Mouse (Mus musculus): ENCODE results near the gene Tbx4. TPM values are rescaled to one million over a fixed set of nuclear protein-coding genes. Genes with fewer than 3 reads are reported as not detected.
A peak's percentile ranks its signal among the peaks of the same experiment; 100 is the strongest.

Gene Tbx4
- total RNA-seq, 2 experiments from 2014 or later: 0.12 to 0.38 TPM

DNA sequence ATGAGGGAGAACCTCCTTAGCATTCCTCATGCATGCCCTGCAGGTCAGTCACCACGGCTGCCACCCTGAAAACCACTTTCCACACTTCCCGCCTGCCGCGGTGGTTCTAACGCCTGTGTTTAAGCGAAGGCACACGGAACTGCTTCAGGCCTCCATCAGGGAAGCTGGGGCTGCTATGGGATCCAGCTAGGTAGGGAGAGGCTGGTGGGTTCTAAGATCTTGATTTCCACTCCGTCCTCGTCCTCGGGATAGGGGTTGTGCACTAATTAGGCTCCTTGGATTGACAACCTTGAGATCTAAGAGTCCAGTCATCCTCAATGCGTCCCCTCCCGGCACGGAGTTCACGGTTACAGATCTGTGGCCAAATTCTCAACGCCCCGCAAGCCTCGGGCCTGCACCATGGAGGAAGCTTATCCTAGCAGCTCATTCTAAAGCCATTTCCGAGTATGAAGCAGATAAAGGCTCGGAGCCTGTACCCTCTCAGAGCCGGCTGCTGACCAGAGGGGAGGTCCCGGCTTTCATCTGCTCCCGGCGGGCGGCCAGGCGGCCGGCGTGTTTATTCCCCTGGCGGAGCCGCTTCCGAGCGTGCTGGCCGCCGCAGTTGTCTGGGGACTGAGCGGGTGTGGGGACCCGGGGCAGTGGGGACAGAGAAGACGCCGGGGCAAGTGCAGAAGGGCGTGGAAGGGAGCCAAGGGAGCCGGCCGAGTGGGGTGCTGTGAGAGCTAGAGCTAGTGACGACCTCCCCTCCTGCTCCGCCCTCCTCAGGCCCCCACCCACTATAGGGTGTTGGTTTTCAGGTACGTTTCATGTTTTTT is 8.7 kb downstream of the Tbx4 start:
- DNase-seq: no peak
- intact Hi-C loops (cut with DNase I): no loop called here

GRCm38 (mm10) chr11:85896335-85896985 is 10.2 kb downstream of the Tbx4 start:
- intact Hi-C loops (cut with DNase I): no loop called here
- DNase-seq: no peak

DNA sequence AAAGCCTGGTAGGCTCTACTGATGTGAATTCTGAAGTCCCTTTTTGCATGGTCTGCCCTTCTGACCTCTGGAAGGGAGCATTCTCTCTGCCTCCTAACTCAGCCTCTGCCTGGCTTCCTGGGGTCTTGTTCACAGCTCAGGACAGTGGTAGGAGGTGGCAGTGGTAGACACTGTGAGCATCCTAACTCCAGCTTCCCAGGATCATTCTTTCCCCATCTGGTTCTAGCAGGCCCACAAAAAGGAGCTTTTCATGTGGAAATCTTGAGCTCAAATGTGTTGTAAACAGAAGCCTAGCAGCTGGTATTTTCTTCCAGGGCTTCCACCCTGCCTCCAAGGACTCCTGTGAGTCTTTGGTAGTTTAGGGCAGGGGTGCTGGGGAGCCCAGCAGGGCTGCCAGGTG is 14.1 kb downstream of the Tbx4 start:
- intact Hi-C loops (cut with DNase I): no loop called here
- no peak for DNase-seq

GRCm38 (mm10) chr11:85909514-85909913 is 23.3 kb downstream of the Tbx4 start:
- no peak for DNase-seq
- intact Hi-C loops (cut with DNase I): no loop called here

DNA sequence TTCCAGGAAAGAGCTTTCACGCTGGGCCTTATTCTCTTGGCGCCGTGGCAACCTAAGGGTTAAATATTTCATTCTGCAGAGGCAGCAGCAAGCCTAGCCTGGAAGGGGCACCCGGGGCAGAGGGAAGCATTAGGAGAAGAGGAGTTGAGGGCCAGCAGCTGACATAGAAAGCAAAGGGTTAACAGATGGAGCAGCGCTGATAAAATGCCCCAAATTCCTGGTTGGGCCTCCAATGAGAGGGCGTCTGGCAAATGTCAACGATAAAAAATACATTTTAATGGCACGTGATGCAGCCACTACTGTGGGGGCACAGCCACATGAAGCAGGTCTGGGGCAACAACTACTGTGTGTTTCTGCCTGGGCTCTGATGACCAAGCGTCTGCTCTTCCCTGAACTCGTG is 23.9 kb downstream of the Tbx4 start:
- intact Hi-C loops (cut with DNase I): no loop called here
- no peak for DNase-seq

GRCm38 (mm10) chr11:85913506-85913905 is 27.3 kb downstream of the Tbx4 start:
- peak; percentile 25 for DNase-seq
- intact Hi-C loops (cut with DNase I): no loop called here

- DNase-seq: no peak
- intact Hi-C loops (cut with DNase I): no loop called here
Measured at GRCm38 (mm10) chr11:85917091-85917992, 31.1 kb downstream of the Tbx4 start.

- intact Hi-C loops (cut with DNase I): no loop called here
- no peak for DNase-seq
Measured at GRCm38 (mm10) chr11:85917993-85918325, 31.7 kb downstream of the Tbx4 start.

DNA sequence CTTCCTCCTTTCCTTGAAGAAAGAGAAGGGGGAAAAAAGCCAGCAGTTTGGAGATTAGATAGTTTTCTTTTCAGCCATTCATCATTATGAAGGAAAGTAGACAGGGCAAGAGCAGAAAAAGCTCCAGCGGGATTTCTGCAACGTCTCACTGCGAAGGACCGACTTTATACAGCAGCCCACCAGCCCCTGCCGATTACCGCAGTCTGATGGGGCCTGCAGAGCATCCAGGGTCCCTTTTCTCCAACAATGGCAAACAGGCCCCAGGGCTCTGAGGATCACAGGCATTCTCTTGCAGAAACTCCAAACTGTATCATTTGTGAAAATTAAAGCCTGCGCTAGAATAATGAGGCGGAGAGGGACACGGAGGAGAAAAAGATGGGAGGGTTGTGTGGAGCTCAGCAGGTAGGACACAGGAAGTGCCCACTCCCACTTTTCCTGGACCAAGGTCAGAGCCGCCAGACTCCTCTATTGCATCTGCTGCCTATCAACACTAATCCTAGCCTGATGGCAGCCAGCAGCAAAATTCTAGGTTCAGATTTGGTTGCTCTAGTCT is 32.2 kb downstream of the Tbx4 start:
- no peak for DNase-seq
- intact Hi-C loops (cut with DNase I): no loop called here

- peak; percentile 14 for DNase-seq
- intact Hi-C loops (cut with DNase I): no loop called here
Measured at GRCm38 (mm10) chr11:85925294-85925743, 39.1 kb downstream of the Tbx4 start.

DNA sequence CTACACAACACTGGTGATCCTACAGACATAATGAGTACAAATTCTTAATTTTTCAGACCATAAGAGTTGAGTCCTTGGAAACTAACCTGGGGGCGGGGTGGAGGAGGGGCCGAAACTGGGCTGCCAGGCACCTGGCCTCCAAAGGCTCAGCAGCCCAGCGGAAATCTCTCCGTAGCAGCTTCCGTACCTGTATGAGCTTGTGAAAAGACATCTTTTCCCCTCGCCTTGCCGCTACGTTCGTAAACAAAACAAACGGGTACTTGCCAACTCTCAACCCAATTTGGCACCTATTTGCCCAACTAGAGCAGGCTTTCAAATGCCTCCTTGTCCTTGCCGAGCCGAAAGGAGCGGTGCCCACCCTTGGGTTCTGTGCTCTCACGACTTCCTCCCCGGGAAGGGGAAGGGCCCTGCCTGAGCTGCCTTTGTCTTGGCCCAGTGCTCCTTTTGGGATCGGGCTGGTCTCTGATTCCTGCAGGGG is 40.1 kb downstream of the Tbx4 start:
- intact Hi-C loops (cut with DNase I): no loop called here
- DNase-seq: no peak

- intact Hi-C loops (cut with DNase I): no loop called here
- no peak for DNase-seq
Measured at GRCm38 (mm10) chr11:85928106-85928505, 41.9 kb downstream of the Tbx4 start.

DNA sequence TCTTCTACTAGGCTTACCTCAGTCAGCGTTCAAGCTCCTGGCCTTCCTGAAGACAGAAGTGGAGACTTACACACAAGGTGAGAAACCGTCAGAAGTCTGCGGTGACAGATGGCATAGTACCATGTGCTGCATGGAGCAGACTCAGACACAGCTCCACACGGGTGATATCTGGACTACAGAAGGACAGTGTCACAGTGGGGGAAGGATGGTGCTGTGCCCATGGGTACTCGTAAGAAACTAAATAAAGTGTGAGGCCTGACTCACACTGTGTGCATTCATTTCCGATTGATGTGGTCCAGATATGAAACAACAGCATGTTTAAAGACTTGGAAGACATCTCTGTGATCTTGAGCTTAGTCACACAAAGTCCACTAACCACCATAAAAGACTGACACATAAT is 43.4 kb downstream of the Tbx4 start:
- intact Hi-C loops (cut with DNase I): no loop called here
- no peak for DNase-seq

GRCm38 (mm10) chr11:85941785-85942570 is 55.8 kb downstream of the Tbx4 start:
- no peak for DNase-seq
- intact Hi-C loops (cut with DNase I): no loop called here

DNA sequence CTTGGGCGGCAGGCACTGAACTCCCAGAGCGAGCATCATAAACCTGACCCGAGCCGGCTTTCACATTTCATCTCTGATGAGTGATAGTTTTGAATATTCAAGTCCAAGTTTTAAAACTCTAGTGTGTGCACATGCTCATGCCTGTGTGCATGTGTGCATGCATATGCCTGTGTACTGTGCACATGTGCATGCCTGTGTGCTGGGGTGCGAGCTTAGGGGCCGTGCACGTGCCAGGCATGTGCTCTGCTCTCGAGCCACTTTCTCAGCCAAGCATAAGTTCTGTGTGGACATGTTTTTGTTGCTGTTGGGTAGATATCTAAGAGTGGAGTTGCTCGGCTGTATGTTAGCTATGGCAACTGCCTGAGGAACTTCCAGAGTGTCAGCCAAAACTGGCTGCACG is 62.5 kb downstream of the Tbx4 start:
- intact Hi-C loops (cut with DNase I): no loop called here
- DNase-seq: no peak

DNA sequence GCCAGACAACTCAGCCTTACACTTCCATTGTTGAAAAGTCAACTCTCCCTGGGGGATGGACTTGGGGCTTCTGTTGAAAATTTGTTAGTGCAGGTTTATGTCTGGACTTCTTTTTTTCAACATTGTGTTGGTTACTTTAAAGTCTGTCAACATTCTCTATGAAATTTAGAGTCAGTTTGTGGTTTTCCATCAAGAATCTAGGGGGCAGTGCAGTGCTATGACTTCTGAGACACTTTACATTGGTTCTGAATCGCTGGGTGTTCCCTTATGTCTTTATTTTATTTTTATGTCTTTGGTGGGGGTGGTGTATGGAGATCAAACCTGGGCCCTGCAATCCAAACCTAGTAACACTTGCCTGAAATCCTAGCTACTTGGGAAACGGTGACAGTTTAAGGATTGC is 63.5 kb downstream of the Tbx4 start:
- intact Hi-C loops (cut with DNase I): no loop called here
- DNase-seq: no peak

- DNase-seq: no peak
- intact Hi-C loops (cut with DNase I): no loop called here
Measured at GRCm38 (mm10) chr11:85952538-85952937, 66.3 kb downstream of the Tbx4 start.

- intact Hi-C loops (cut with DNase I): no loop called here
- DNase-seq: no peak
Measured at GRCm38 (mm10) chr11:85955611-85956010, 69.4 kb downstream of the Tbx4 start.

DNA sequence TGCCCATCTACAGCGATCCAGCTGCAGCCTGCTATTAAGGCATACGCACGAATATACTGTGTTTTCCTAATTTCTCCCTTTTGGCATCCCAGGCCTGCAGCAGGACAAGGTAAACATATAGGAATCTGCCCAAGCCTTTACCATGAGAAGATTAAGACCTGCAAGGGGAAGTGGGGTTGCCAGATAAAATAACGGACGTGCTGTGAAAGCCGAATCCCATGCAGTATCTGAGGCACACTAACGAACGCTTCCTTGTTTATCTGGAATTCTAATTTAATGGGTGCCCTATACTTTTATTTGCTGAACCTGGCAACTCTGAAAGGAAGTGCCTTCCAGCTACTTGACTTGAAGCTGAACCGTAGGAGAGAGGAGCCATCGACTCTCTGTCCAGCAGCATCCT is 70.2 kb downstream of the Tbx4 start:
- no peak for DNase-seq
- intact Hi-C loops (cut with DNase I): no loop called here
